Mouse (Mus musculus) heart, postnatal 36 days (tissue): ENCODE measurements at regions not wholly inside any gene's neighbourhood (a gene's known extent, or its start where the extent isn't known, plus 50 kb on each side); places are given as distances from the start of the nearest gene placed in this dataset.
A peak's percentile ranks its signal among the peaks of the same experiment; 100 is the strongest.

Experiments used
- DNase-seq, 2 experiments: peaks; one replicate each; pipeline ENCODE4 v3.0.0; 2021 to 2022
- intact Hi-C: fragments of 180-260 bp; cut with DNase I; formaldehyde crosslinking; loops from one replicate; pipeline ENCODE4 v1.15.1; 2025

- intact Hi-C loops: no loop called here
- DNase-seq: no peak
Observed at GRCm38 (mm10) chr13:57286168-57286567, 390.4 kb upstream of the Trpc7 start.

GRCm38 (mm10) chr13:57282816-57283215, 387.0 kb upstream of the Trpc7 start:
- no peak for DNase-seq
- intact Hi-C loops: no loop called here

- intact Hi-C loops: loop anchor here (1.0 kb wide), 1 partner anchor 626 kb away; the partner anchor contains the start of gene Spock1
- no peak for DNase-seq
Observed at GRCm38 (mm10) chr13:57281941-57282710, 386.3 kb upstream of the Trpc7 start.

- intact Hi-C loops: loop anchor here (1.0 kb wide), 1 partner anchor 627 kb away; the partner anchor contains the start of gene Spock1
- peak; percentile 10 to 55 for DNase-seq
Observed at GRCm38 (mm10) chr13:57281504-57281903, 385.7 kb upstream of the Trpc7 start.

GRCm38 (mm10) chr13:57278580-57278979, 382.8 kb upstream of the Trpc7 start:
- DNase-seq: no peak

GRCm38 (mm10) chr13:57277076-57277475, 381.3 kb upstream of the Trpc7 start:
- intact Hi-C loops: no loop called here
- DNase-seq: no peak

More at GRCm38 (mm10) chr13:57278580-57278979, 382.8 kb upstream of the Trpc7 start:
- intact Hi-C loops: no loop called here

GRCm38 (mm10) chr13:57275871-57276270, 380.1 kb upstream of the Trpc7 start:
- DNase-seq: no peak
- intact Hi-C loops: no loop called here

- no peak for DNase-seq
- intact Hi-C loops: no loop called here
Observed at GRCm38 (mm10) chr13:57273593-57273992, 377.8 kb upstream of the Trpc7 start.

- intact Hi-C loops: loop anchor here (2.0 to 10.0 kb wide), 2 partner anchors 463 to 615 kb away; no protein-coding TSS in a partner anchor
- DNase-seq: peak; percentile 18 to 24
Observed at GRCm38 (mm10) chr13:57269614-57270013, 373.8 kb upstream of the Trpc7 start.

- intact Hi-C loops: loop anchor here (1.0 to 10.0 kb wide), 3 partner anchors 454 to 785 kb away; no protein-coding TSS in a partner anchor
Observed at GRCm38 (mm10) chr13:57259920-57260319, 364.1 kb upstream of the Trpc7 start.

GRCm38 (mm10) chr13:57259474-57259873, 363.7 kb upstream of the Trpc7 start:
- intact Hi-C loops: no loop called here
- no peak for DNase-seq

More at GRCm38 (mm10) chr13:57259920-57260319, 364.1 kb upstream of the Trpc7 start:
- peak; percentile 72 to 74 for DNase-seq

- DNase-seq: no peak
- intact Hi-C loops: no loop called here
Observed at GRCm38 (mm10) chr13:57255920-57256319, 360.1 kb upstream of the Trpc7 start.

- intact Hi-C loops: no loop called here
Observed at GRCm38 (mm10) chr13:57249851-57250250, 354.1 kb upstream of the Trpc7 start.

GRCm38 (mm10) chr13:57249401-57249800, 353.6 kb upstream of the Trpc7 start:
- intact Hi-C loops: no loop called here
- no peak for DNase-seq

More at GRCm38 (mm10) chr13:57249851-57250250, 354.1 kb upstream of the Trpc7 start:
- DNase-seq: no peak

- intact Hi-C loops: no loop called here
- DNase-seq: peak in 1 of 2 experiments; percentile 14
Observed at GRCm38 (mm10) chr13:57246238-57246963, 350.6 kb upstream of the Trpc7 start.

GRCm38 (mm10) chr13:57236917-57237316, 341.1 kb upstream of the Trpc7 start:
- no peak for DNase-seq
- intact Hi-C loops: no loop called here

GRCm38 (mm10) chr13:57236211-57236610, 340.4 kb upstream of the Trpc7 start:
- peak in 1 of 2 experiments; percentile 14 for DNase-seq
- intact Hi-C loops: no loop called here

GRCm38 (mm10) chr13:57232906-57233305, 337.1 kb upstream of the Trpc7 start:
- intact Hi-C loops: no loop called here
- DNase-seq: no peak

GRCm38 (mm10) chr13:57231666-57232065, 335.9 kb upstream of the Trpc7 start:
- DNase-seq: peak; percentile 5 to 17
- intact Hi-C loops: no loop called here

- intact Hi-C loops: no loop called here
- no peak for DNase-seq
Observed at GRCm38 (mm10) chr13:57230253-57230652, 334.5 kb upstream of the Trpc7 start.

- intact Hi-C loops: no loop called here
- no peak for DNase-seq
Observed at GRCm38 (mm10) chr13:57221092-57221491, 325.3 kb upstream of the Trpc7 start.
